Mouse (Mus musculus) midbrain, postnatal 0 days (tissue): ENCODE results near the gene Amz1. TPM values are rescaled to one million over a fixed set of nuclear protein-coding genes. Genes with fewer than 3 reads are reported as not detected.
A peak's percentile ranks its signal among the peaks of the same experiment; 100 is the strongest.

Experiments
- ATAC-seq: fragments of 200-750 bp; cut with Nextera tagmentation; 2 replicates; pipeline ENCODE4 v1.8.0; 2017; ENCODE audit warnings: moderate number of reproducible peaks, mild to moderate bottlenecking, moderate TSS enrichment, moderate library complexity; ENCODE audit not compliant: low FRiP score
- DNase-seq: peaks from one replicate; pipeline ENCODE4 v3.0.0-alpha.2; 2015; ENCODE audit warnings: low spot score
- H3K27ac ChIP-seq: fragments of 300-500 bp; sonication (generic); 2 replicates; pipeline ENCODE4 v1.5.1; 2014; ENCODE audit warnings: low read depth, mild to moderate bottlenecking, low read length, mixed read lengths
- H3K27me3 ChIP-seq: fragments of 300-500 bp; sonication (generic); 2 replicates; pipeline ENCODE4 v1.6.1; 2014; ENCODE audit warnings: low read length, control low read depth, mixed read lengths; ENCODE audit not compliant: insufficient read depth
- H3K36me3 ChIP-seq: fragments of 300-500 bp; sonication (generic); 2 replicates; pipeline ENCODE4 v1.6.1; 2014; ENCODE audit warnings: low read length, control low read depth, mixed read lengths; ENCODE audit not compliant: insufficient read depth
- H3K4me1 ChIP-seq: fragments of 300-500 bp; sonication (generic); 2 replicates; pipeline ENCODE4 v1.6.1; 2014; ENCODE audit warnings: mild to moderate bottlenecking, control low read depth, antibody characterized with exemption, low read length, mixed read lengths; ENCODE audit not compliant: insufficient read depth
- H3K4me2 ChIP-seq: fragments of 300-500 bp; sonication (generic); 2 replicates; pipeline ENCODE4 v1.6.1; 2014; ENCODE audit warnings: low read depth, mild to moderate bottlenecking, low read length, mixed read lengths; ENCODE audit not compliant: poor library complexity, severe bottlenecking
- H3K4me3 ChIP-seq: fragments of 300-500 bp; sonication (generic); 2 replicates; pipeline ENCODE4 v1.5.1; 2014; ENCODE audit warnings: low read depth, mild to moderate bottlenecking, low read length, moderate library complexity
- H3K9ac ChIP-seq: fragments of 300-500 bp; sonication (generic); replicated peaks from 2 replicates; pipeline ENCODE4 v1.6.1; 2014; ENCODE audit warnings: mild to moderate bottlenecking, low read length, moderate library complexity, mixed read lengths; ENCODE audit not compliant: poor library complexity, severe bottlenecking
- H3K9me3 ChIP-seq: fragments of 300-500 bp; sonication (generic); 2 replicates; pipeline ENCODE4 v1.6.1; 2016; ENCODE audit warnings: low read length, control low read depth
- CTCF ChIP-seq: IDR thresholded peaks from 2 replicates; pipeline ENCODE4 v1.5.1; 2016; ENCODE audit warnings: antibody characterized with exemption, mild to moderate bottlenecking
- WGBS: fragments of 180-500 bp; shearing (Covaris S2); extraction: QIAGEN DNeasy Blood & Tissue Kit; methylation state at CpG from one replicate; pipeline ENCODE4 v1.1.7; 2014; 5-methylcytosine and 5-hydroxymethylcytosine counted together
- polyA plus RNA-seq: library from polyadenylated mRNA; unstranded; fragments of >200 nt; fragmentation: Nextera tagmentation; extraction: Ambion mirVana; gene quantifications from 2 replicates; pipeline ENCODE4 v1.2.1, GENCODE M21; 2015
- total RNA-seq: library from RNA; depleted of rRNA; stranded (reverse); fragments of >200 nt; gene quantifications from 2 replicates; pipeline ENCODE4 v1.2.3, GENCODE M21; 2014

Amz1 gene
- total and polyA plus RNA-seq, 2 experiments from 2014 or later: 14.9 to 15.6 TPM

DNA sequence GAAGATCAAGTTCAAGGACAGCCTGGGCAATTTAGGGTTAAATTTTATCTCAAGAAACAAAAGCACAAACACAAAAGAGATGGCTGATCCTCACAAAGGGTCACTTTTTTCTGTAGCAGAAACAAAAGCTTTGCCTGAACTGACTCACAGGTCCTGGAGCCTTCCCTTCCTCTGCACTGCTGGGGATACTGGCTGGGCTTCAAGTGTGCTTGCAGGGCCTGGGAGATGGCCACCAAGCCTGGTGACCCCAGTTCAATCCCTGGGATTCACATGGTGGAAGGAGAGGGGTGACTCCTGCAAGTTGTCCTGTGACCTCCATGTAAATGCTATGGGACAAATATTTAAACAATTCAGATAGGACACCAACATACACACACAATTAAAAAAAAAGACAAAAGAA, 65.6 kb downstream of the Amz1 start:
- no peak for TF ChIP-seq CTCF
- H3K9me3 ChIP-seq: no peaks in the 10 kb centered on the region
- peaks cover 16% of the 10 kb centered on the region for H3K4me1 ChIP-seq
- ATAC-seq (no peak), DNase-seq (no peak)
- H3K27ac ChIP-seq: peak overlapping the region; percentile 6; the same call in 1 of the 2 replicates
- peaks cover 3% of the 10 kb centered on the region; the same call in 1 of the 2 replicates for H3K36me3 ChIP-seq
- no peak overlapping the region for H3K4me2 ChIP-seq
- H3K27me3 ChIP-seq: no peaks in the 10 kb centered on the region
- H3K4me3 ChIP-seq: no peak overlapping the region
- no peak overlapping the region for H3K9ac ChIP-seq

DNA sequence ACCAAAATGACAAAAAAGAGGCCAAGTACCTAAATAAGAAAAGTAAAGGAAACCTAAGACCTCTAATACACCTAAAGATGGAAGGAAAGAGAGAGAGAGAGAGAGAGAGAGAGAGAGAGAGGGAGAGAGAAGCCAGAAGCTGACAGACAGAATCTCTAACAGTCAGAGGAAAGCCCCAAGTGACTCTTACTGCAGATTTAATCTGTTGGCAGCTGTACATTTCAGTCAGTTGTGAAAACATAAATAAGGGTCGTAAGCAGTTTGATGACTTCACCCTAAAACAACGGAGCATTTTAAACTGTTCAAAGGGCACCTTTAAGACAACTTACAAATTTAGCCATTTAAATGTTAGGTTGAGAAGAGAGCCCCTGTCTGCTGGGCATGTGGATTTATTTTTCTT, 66.5 kb downstream of the Amz1 start:
- H3K27ac ChIP-seq: peak overlapping the region; percentile 67
- no peak overlapping the region for H3K4me3 ChIP-seq
- WGBS: 44% methylated on average over 2 of the region's 2 CpGs
- no peaks in the 10 kb centered on the region for H3K9me3 ChIP-seq
- no peak for TF ChIP-seq CTCF
- H3K4me2 ChIP-seq: no peak overlapping the region
- H3K36me3 ChIP-seq: no peaks in the 10 kb centered on the region
- H3K27me3 ChIP-seq: no peaks in the 10 kb centered on the region
- no peak for DNase-seq
- H3K4me1 ChIP-seq: peaks cover 16% of the 10 kb centered on the region
- H3K9ac ChIP-seq: no peak overlapping the region
- ATAC-seq: no peak

DNA sequence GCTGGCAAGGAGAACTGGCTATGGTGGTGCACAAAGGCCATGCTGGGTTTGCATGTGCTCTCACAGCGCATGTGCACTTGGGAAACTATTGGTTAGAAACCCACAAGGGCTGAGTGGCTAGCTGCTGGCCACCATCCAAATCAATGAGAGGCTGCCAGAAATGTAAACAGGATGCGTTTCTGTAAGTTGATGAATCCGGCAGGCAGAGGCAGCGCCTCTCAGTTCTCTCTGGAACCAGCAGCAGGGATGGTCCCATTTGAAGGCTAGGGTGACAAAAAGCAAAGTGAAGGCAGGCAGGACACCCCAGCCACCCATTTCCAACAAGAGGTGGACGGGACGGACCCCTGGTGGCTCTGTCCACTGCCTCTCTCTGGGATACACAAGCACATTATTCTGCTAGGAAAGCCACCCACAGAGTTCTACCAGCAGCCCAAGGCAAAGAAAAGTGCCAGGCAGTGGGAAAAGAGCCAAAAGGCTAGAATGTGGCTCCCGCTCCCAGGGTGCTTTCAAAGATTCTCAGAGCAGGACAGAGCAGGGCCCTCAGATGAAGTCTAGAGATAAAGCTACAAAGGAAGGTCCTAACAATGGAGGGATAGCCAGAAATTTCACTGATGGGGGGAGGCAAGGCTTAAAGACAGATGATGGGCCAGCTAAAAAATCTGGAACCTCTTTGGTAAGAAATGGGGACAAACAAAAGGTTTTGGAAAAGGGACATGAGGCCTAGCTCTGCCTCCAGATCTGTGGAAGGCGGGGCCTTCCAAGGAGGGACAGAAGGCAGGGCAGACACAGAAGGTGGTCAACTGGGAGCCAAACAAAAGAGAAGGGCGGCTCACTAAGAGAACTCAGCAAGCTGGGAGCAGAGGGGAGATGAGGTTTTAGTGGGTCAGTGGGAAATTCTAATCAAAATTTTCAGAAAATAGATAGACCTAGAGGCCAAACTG, 67.3 kb downstream of the Amz1 start:
- ATAC-seq (0 out of 2 replicates have a peak, but pooled peaks have one; percentile 47), DNase-seq (peak; percentile 92)
- Histone ChIP-seq H3K36me3 (no peaks in the 10 kb centered on the region), H3K27ac (peak overlapping the region; percentile 67), H3K9ac (no peak overlapping the region; the same call in 1 of the 2 replicates), H3K4me1 (peaks cover 16% of the 10 kb centered on the region), H3K27me3 (no peaks in the 10 kb centered on the region), H3K4me3 (no peak overlapping the region), H3K9me3 (no peaks in the 10 kb centered on the region), H3K4me2 (no peak overlapping the region)
- 26% methylated on average over 9 of the region's 9 CpGs for WGBS
- no peak for TF ChIP-seq CTCF

DNA sequence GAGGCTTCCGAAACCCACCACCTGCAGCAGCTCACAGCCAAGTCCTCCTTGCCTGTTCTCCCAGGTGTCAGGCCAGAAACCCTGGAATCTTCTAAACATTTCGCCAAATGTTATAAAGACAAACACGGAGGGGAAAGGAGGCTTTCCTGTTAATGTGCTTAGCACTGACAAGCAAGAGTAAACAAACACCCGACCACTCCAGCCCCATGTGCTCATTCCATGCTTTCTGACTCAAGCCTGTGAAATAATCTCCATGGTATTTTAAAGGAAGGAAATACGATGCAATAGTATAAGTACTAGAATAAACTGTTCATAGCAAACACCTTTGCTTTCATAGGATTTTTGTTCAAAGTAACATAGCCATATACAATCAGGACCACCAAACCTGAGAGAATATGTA, 68.3 kb downstream of the Amz1 start:
- DNase-seq: no peak
- WGBS: 46% methylated on average over 5 of the region's 5 CpGs
- H3K27me3 ChIP-seq: no peaks in the 10 kb centered on the region
- H3K9ac ChIP-seq: 0 out of 2 replicates have a peak overlapping the region, but pooled peaks have one; percentile 29
- H3K4me1 ChIP-seq: peaks cover 16% of the 10 kb centered on the region
- peak overlapping the region; percentile 67 for H3K27ac ChIP-seq
- H3K36me3 ChIP-seq: no peaks in the 10 kb centered on the region
- H3K9me3 ChIP-seq: no peaks in the 10 kb centered on the region
- no peak for TF ChIP-seq CTCF
- no peak overlapping the region for H3K4me2 ChIP-seq
- H3K4me3 ChIP-seq: no peak overlapping the region
- ATAC-seq: no peak

DNA sequence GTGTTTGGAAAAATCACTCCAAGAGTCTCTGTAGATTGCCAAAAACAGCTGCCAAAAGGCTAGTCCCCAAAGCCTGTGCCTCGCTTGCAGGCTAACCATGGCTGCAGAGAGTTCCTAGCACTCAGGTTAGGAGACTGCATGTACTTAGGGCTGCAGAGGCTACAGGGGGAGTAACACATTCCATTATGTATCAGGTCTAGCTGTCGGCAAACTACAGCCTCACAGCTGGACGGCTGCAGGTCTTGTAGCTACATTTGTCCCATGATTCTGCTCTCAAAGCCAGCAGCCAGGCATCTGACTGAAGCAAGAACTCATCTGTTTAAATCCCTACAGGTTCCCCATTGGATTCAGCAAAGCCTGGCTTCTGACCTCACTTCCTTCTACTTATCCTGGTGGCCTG, 70.8 kb downstream of the Amz1 start:
- no peak for ATAC-seq
- TF ChIP-seq CTCF: no peak
- peaks cover 16% of the 10 kb centered on the region for H3K4me1 ChIP-seq
- DNase-seq: no peak
- H3K4me3 ChIP-seq: no peak overlapping the region
- 50% methylated on average over 3 of the region's 3 CpGs for whole genome bisulfite sequencing
- H3K9ac ChIP-seq: no peak overlapping the region
- no peaks in the 10 kb centered on the region for H3K36me3 ChIP-seq
- no peak overlapping the region for H3K27ac ChIP-seq
- no peaks in the 10 kb centered on the region for H3K27me3 ChIP-seq
- H3K9me3 ChIP-seq: no peaks in the 10 kb centered on the region
- H3K4me2 ChIP-seq: no peak overlapping the region

DNA sequence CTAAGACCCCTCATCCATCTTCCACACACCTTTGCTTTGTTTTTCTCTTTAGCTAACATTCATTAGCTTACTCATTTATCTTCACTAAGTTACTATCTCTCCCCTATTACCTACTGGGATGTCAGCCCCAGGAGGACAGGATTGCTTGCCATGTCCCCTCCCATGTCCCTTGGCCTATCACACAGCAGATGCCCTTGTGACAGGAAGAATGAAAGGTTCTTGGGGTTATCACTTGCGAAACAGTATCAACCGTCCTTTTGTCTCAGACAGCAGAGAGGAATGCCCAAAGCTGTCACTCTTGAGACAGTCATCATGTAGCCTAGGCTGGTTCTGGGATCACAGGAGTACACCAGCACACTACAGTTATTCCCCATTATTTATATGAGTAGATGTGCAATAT, 71.2 kb downstream of the Amz1 start:
- Histone ChIP-seq H3K4me1 (peaks cover 16% of the 10 kb centered on the region), H3K27ac (no peak overlapping the region), H3K4me2 (no peak overlapping the region), H3K27me3 (no peaks in the 10 kb centered on the region), H3K36me3 (no peaks in the 10 kb centered on the region), H3K4me3 (no peak overlapping the region), H3K9me3 (no peaks in the 10 kb centered on the region), H3K9ac (no peak overlapping the region)
- TF ChIP-seq CTCF: no peak
- DNase-seq (no peak), ATAC-seq (no peak)
- WGBS: 66% methylated on average over 2 of the region's 2 CpGs
